Mouse (Mus musculus) thymus, postnatal 36 days (tissue): ENCODE measurements around the gene Asl.

Source experiments
- DNase-seq, 2 experiments: peaks; one replicate each; pipeline ENCODE4 v3.0.0; 2022; ENCODE audit warnings: mixed read lengths in 2 of 2

Asl gene

GRCm38 (mm10) chr5:130002301-130003146 is 26.5 kb downstream of the Asl start, which contains the start of gene Gusb:
Gusb (minus strand) TSS chr5:130003049.
- DNase-seq = peak; percentile 67 to 68

- no peak for DNase-seq
Observed at GRCm38 (mm10) chr5:130001356-130001987, 27.6 kb downstream of the Asl start.

- DNase-seq = no peak
Observed at GRCm38 (mm10) chr5:130000735-130001134, 28.3 kb downstream of the Asl start.

GRCm38 (mm10) chr5:129999097-129999496 is 29.9 kb downstream of the Asl start:
- peak; percentile 54 for DNase-seq

- DNase-seq = no peak
Observed at GRCm38 (mm10) chr5:129997700-129998099, 31.3 kb downstream of the Asl start.

- no peak for DNase-seq
Observed at GRCm38 (mm10) chr5:129994989-129995388, 34.1 kb downstream of the Asl start.

- no peak for DNase-seq
Observed at GRCm38 (mm10) chr5:129993374-129993773, 35.7 kb downstream of the Asl start.

GRCm38 (mm10) chr5:129991898-129992297 is 37.1 kb downstream of the Asl start:
- DNase-seq = no peak

GRCm38 (mm10) chr5:129989376-129989775 is 39.7 kb downstream of the Asl start:
- DNase-seq = no peak

- DNase-seq = no peak
Observed at GRCm38 (mm10) chr5:129980216-129980615, 48.8 kb downstream of the Asl start.

GRCm38 (mm10) chr5:129978608-129979007 is 50.4 kb downstream of the Asl start:
- no peak for DNase-seq

- no peak for DNase-seq
Observed at GRCm38 (mm10) chr5:129977768-129978167, 51.3 kb downstream of the Asl start.

- no peak for DNase-seq
Observed at GRCm38 (mm10) chr5:129974866-129975311, 54.2 kb downstream of the Asl start.

- DNase-seq = no peak
Observed at GRCm38 (mm10) chr5:129974354-129974753, 54.7 kb downstream of the Asl start.

GRCm38 (mm10) chr5:129971491-129971890 is 57.6 kb downstream of the Asl start:
- no peak for DNase-seq

GRCm38 (mm10) chr5:129968417-129968816 is 60.6 kb downstream of the Asl start:
- no peak for DNase-seq

GRCm38 (mm10) chr5:129966448-129966847 is 62.6 kb downstream of the Asl start:
- no peak for DNase-seq

- DNase-seq = no peak
Observed at GRCm38 (mm10) chr5:129963224-129963623, 65.8 kb downstream of the Asl start.
